Mouse (Mus musculus) heart, adult 2 months (tissue): ENCODE data around the gene Mtor.

ENCODE experiments used
- CTCF ChIP-seq: fragments of 200-600 bp; IDR thresholded peaks from 2 replicates; pipeline ENCODE4 v1.8.1; 2022; ENCODE audit warnings: antibody characterized with exemption, mild to moderate bottlenecking, moderate library complexity
- POLR2A ChIP-seq: fragments of 200-500 bp; IDR thresholded peaks from 2 replicates; pipeline ENCODE4 v1.6.1; 2011; ENCODE audit warnings: mild to moderate bottlenecking, low read depth, low read length, control low read depth; ENCODE audit not compliant: insufficient read depth

DNA sequence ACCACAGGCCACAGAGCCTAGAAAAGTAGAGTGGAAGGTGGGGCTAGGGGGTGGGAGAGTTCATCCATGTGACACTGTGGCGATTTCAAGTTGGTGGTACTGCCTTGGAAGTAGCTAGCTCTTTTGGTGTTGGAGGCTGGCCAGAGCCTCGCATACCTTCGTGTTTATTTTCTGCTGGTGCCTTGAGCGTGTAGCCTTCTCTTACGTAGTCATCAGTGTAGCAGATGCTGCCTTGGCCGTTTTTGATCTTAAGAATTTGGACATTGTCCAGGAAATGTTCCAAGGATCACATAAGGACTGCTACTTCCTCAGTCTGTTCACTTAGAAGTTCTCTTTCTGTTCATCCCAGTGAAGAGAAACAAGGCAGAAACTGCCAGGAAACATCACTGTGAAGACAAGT lies 42.1 kb downstream of the Mtor start:
- TF ChIP-seq CTCF (no peak), POLR2A (no peak)
